ENCODE assay signal across 30 mouse cellular contexts in genomic region chr1:90875961-90876360, GRCm38 (mm10). TPM values are rescaled to one million over a fixed set of nuclear protein-coding genes. Genes with fewer than 3 reads are reported as not detected.
DNase-seq lines count a peak whose midpoint lies in the region; ATAC-seq and TF ChIP-seq lines count a peak whose summit lies in the region.
"Had no signal": no experiment of that assay in that cellular context is flagged by ENCODE, and none has a peak within 500 bp of the region (broad histone marks: within the 10 kb centered on the region; RNA-seq: fewer than 3 reads in every experiment).

No protein-coding gene starts in this region.

- H3K4me1 ChIP-seq in lung, embryonic 15.5 days: peaks cover 22% of the 10 kb centered on the region
- 0 out of 2 replicates have a peak, but pooled peaks cover 2% of the 10 kb centered on the region for H3K4me1 ChIP-seq in lung, adult 2 months (ENCODE audit: control insufficient read depth, insufficient read depth, low read length)
- H3K4me1 ChIP-seq in embryonic facial prominence, embryonic 12.5 days: no peaks in the 10 kb centered on the region
- H3K4me1 ChIP-seq in lung, embryonic 16.5 days (replicated peaks; ENCODE audit: control insufficient read depth, insufficient read depth, low read length): peaks cover 15% of the 10 kb centered on the region
- no peaks in the 10 kb centered on the region for H3K4me1 ChIP-seq in stomach, postnatal 0 days (replicated peaks; ENCODE audit: control insufficient read depth, insufficient read depth)
- H3K4me1 ChIP-seq: forebrain, embryonic 15.5 days; heart, embryonic 12.5 days; liver, embryonic 12.5 days; midbrain, embryonic 12.5 days; neural tube, embryonic 12.5 days had no signal

- peak overlapping the region; percentile 73 for H3K27ac ChIP-seq in lung, embryonic 15.5 days
- no peak overlapping the region for H3K27ac ChIP-seq in embryonic facial prominence, embryonic 12.5 days
- H3K27ac ChIP-seq in lung, embryonic 16.5 days (ENCODE audit: low read length): peak overlapping the region; percentile 72
- no peak overlapping the region for H3K27ac ChIP-seq in stomach, postnatal 0 days (replicated peaks)
- H3K27ac ChIP-seq: forebrain, embryonic 15.5 days; heart, adult 2 months; hindbrain, embryonic 14.5 days; left cerebral cortex, adult 2 months; liver, embryonic 12.5 days; midbrain, embryonic 12.5 days; neural tube, embryonic 12.5 days had no signal

- ATAC-seq in lung, embryonic 15.5 days (ENCODE audit: borderline replicate concordance, extremely low read depth, low FRiP score, low TSS enrichment): peak; percentile 47; the same call in 1 of the 2 replicates
- no peak for ATAC-seq in embryonic facial prominence, embryonic 12.5 days (ENCODE audit: insufficient number of reproducible peaks, insufficient read depth, low FRiP score, low TSS enrichment)
- peak; percentile 78 for ATAC-seq in lung, embryonic 16.5 days (ENCODE audit: low read depth)
- ATAC-seq in stomach, postnatal 0 days (ENCODE audit: low FRiP score, low TSS enrichment): peak; percentile 15; the same call in 1 of the 2 replicates
- ATAC-seq in megakaryocyte, adult 5-6 weeks (ENCODE audit: poor library complexity, severe bottlenecking): no peak
- ATAC-seq: CD4-positive, CD25-positive, alpha-beta regulatory T cell, adult 4 months; forebrain, embryonic 15.5 days; intestine, postnatal 0 days; liver, embryonic 12.5 days; liver, postnatal 0 days had no signal

- H3K4me2 ChIP-seq in lung, embryonic 15.5 days: no peak overlapping the region
- no peak overlapping the region for H3K4me2 ChIP-seq in embryonic facial prominence, embryonic 12.5 days (replicated peaks)
- no peak overlapping the region for H3K4me2 ChIP-seq in lung, embryonic 16.5 days (ENCODE audit: low read depth, low read length)
- no peak overlapping the region for H3K4me2 ChIP-seq in stomach, postnatal 0 days (replicated peaks; ENCODE audit: low read depth)
- H3K4me2 ChIP-seq: forebrain, embryonic 15.5 days; heart, embryonic 12.5 days; hindbrain, embryonic 14.5 days; liver, embryonic 12.5 days; midbrain, embryonic 12.5 days; neural tube, embryonic 12.5 days had no signal

- DNase-seq in lung, adult 2 months: no peak
- DNase-seq in stomach, postnatal 0 days (ENCODE audit: low spot score): no peak
- DNase-seq in layer of hippocampus, postnatal 36 days: no peak
- DNase-seq: cerebellum, adult 2 months; cerebellum, postnatal 25 days; embryo, embryonic 11 days; gastrocnemius, postnatal 25 days; heart, adult 2 months; kidney, adult 9 months; kidney, postnatal 14 days; liver, postnatal 0 days; right cerebral cortex, adult 18-20 months; spleen, adult 18-20 months; thymus, postnatal 14 days had no signal

- TF ChIP-seq POLR2A in lung, adult 2 months (IDR thresholded peaks at IDR 0.05; ENCODE audit: borderline replicate concordance, extremely low read depth, low read depth, low read length): no peak

- no peak for TF ChIP-seq CTCF in lung, adult 2 months (IDR thresholded peaks at IDR 0.05; ENCODE audit: insufficient read depth, low read length)
- TF ChIP-seq CTCF in stomach, postnatal 0 days (IDR thresholded peaks at IDR 0.05; ENCODE audit: low read depth): no peak

- no peak for TF ChIP-seq EP300 in stomach, postnatal 0 days (optimal IDR thresholded peaks at IDR 0.05)

- H3K27me3 ChIP-seq in lung, embryonic 15.5 days: no peaks in the 10 kb centered on the region
- no peaks in the 10 kb centered on the region for H3K27me3 ChIP-seq in embryonic facial prominence, embryonic 12.5 days
- H3K27me3 ChIP-seq in lung, embryonic 16.5 days (ENCODE audit: control insufficient read depth, insufficient read depth, low read depth, low read length): no peaks in the 10 kb centered on the region
- H3K27me3 ChIP-seq in stomach, postnatal 0 days (ENCODE audit: control insufficient read depth, insufficient read depth, low read length): no peaks in the 10 kb centered on the region
- H3K27me3 ChIP-seq: forebrain, embryonic 15.5 days; liver, embryonic 12.5 days; midbrain, embryonic 12.5 days; neural tube, embryonic 12.5 days had no signal

- no peak overlapping the region for H3K4me3 ChIP-seq in lung, embryonic 15.5 days
- H3K4me3 ChIP-seq in lung, adult 2 months (replicated peaks; ENCODE audit: extremely low read depth, low read depth, low read length): no peak overlapping the region
- H3K4me3 ChIP-seq in embryonic facial prominence, embryonic 12.5 days: no peak overlapping the region
- no peak overlapping the region for H3K4me3 ChIP-seq in lung, embryonic 16.5 days (ENCODE audit: low read length)
- H3K4me3 ChIP-seq in stomach, postnatal 0 days (ENCODE audit: low read depth, low read length): no peak overlapping the region
- H3K4me3 ChIP-seq: forebrain, embryonic 15.5 days; heart, adult 2 months; heart, embryonic 12.5 days; left cerebral cortex, adult 2 months; liver, embryonic 12.5 days; midbrain, embryonic 12.5 days; myocyte; neural tube, embryonic 12.5 days had no signal

- no peak overlapping the region for H3K9ac ChIP-seq in lung, embryonic 15.5 days
- H3K9ac ChIP-seq in embryonic facial prominence, embryonic 12.5 days: 0 out of 2 replicates have a peak overlapping the region, but pooled peaks have one; percentile 7
- H3K9ac ChIP-seq in lung, embryonic 16.5 days (ENCODE audit: low read length): no peak overlapping the region
- no peak overlapping the region for H3K9ac ChIP-seq in stomach, postnatal 0 days (ENCODE audit: low read length)
- H3K9ac ChIP-seq: forebrain, embryonic 15.5 days; heart, embryonic 12.5 days; hindbrain, embryonic 14.5 days; liver, embryonic 12.5 days; liver, postnatal 0 days; midbrain, embryonic 12.5 days; neural tube, embryonic 12.5 days had no signal

- no peaks in the 10 kb centered on the region for H3K36me3 ChIP-seq in lung, embryonic 15.5 days
- H3K36me3 ChIP-seq in embryonic facial prominence, embryonic 12.5 days: no peaks in the 10 kb centered on the region
- H3K36me3 ChIP-seq in lung, embryonic 16.5 days (ENCODE audit: control insufficient read depth, insufficient read depth, low read length): no peaks in the 10 kb centered on the region
- no peaks in the 10 kb centered on the region for H3K36me3 ChIP-seq in stomach, postnatal 0 days (ENCODE audit: control insufficient read depth, insufficient read depth, low read length)
- H3K36me3 ChIP-seq: forebrain, embryonic 15.5 days; heart, embryonic 12.5 days; liver, embryonic 12.5 days; midbrain, embryonic 12.5 days; neural tube, embryonic 12.5 days had no signal

- no peaks in the 10 kb centered on the region; the same call in 1 of the 2 replicates for H3K9me3 ChIP-seq in lung, embryonic 15.5 days
- H3K9me3 ChIP-seq in embryonic facial prominence, embryonic 12.5 days: peaks cover 3% of the 10 kb centered on the region; the same call in 1 of the 2 replicates
- 0 out of 2 replicates have a peak, but pooled peaks cover 3% of the 10 kb centered on the region for H3K9me3 ChIP-seq in lung, embryonic 16.5 days (ENCODE audit: control insufficient read depth, low read length)
- H3K9me3 ChIP-seq in stomach, postnatal 0 days (ENCODE audit: control insufficient read depth, low read length): no peaks in the 10 kb centered on the region
- H3K9me3 ChIP-seq: forebrain, embryonic 15.5 days; heart, embryonic 12.5 days; midbrain, embryonic 12.5 days; neural tube, embryonic 12.5 days had no signal

- WGBS in lung, embryonic 15.5 days: 17% methylated on average over 2 of the region's 2 CpGs
- 31% methylated on average over 2 of the region's 2 CpGs for WGBS in lung, adult 2 months
- 50% methylated on average over 2 of the region's 2 CpGs for WGBS in embryonic facial prominence, embryonic 12.5 days
- 20% methylated on average over 2 of the region's 2 CpGs for WGBS in lung, embryonic 16.5 days
- 29% methylated on average over 2 of the region's 2 CpGs for WGBS in stomach, postnatal 0 days

RNA-seq across cellular contexts. Expression of gene Col6a3, which starts 32.2 kb away (rescaled TPM):
- polyA plus RNA-seq in lung, embryonic 15.5 days (2015; fragmentation: Nextera tagmentation; extraction: Ambion mirVana): 72.9 and 81.8 TPM in 2 replicates
- 49.7 and 71.8 TPM in 2 replicates for polyA plus RNA-seq in lung, adult 2 months (2012; rRNA removed)
- polyA plus RNA-seq in embryonic facial prominence, embryonic 12.5 days (2016; fragmentation: Nextera tagmentation; extraction: Ambion mirVana): 57.4 and 58.7 TPM in 2 replicates
- 107 and 119 TPM in 2 replicates for polyA plus RNA-seq in lung, embryonic 16.5 days (2015; fragmentation: Nextera tagmentation; extraction: Ambion mirVana)
- 56.9 and 60.5 TPM in 2 replicates for polyA plus RNA-seq in stomach, postnatal 0 days (2015; fragmentation: Nextera tagmentation; extraction: Ambion mirVana)
- total RNA-seq in megakaryocyte, adult 5-6 weeks (2015): 0.02 TPM in 1 of 2 replicates, not detected in the other
- total RNA-seq in megakaryocyte, adult 5-6 weeks (2017): not detected in 2 replicates
- 1 to 10 TPM; 3.7 to 4.3 TPM for total RNA-seq in layer of hippocampus, postnatal 36 days (2021)
- total RNA-seq: hematopoietic stem cell, adult 5-6 weeks; megakaryocyte progenitor cell, adult 5-6 weeks had no signal
- polyA plus RNA-seq: CD4-positive, CD25-positive, alpha-beta regulatory T cell, adult 4 months had no signal

RNA-seq across cellular contexts. Expression of gene Mlph, which starts 38.9 kb away (rescaled TPM):
- polyA plus RNA-seq in lung, embryonic 15.5 days (2015; fragmentation: Nextera tagmentation; extraction: Ambion mirVana): 0.59 and 1.3 TPM in 2 replicates
- polyA plus RNA-seq in lung, adult 2 months (2012; rRNA removed): 10.3 and 13.5 TPM in 2 replicates
- polyA plus RNA-seq in embryonic facial prominence, embryonic 12.5 days (2016; fragmentation: Nextera tagmentation; extraction: Ambion mirVana): 0.33 and 0.51 TPM in 2 replicates
- 1.5 and 2.0 TPM in 2 replicates for polyA plus RNA-seq in lung, embryonic 16.5 days (2015; fragmentation: Nextera tagmentation; extraction: Ambion mirVana)
- 8.8 and 9.8 TPM in 2 replicates for polyA plus RNA-seq in stomach, postnatal 0 days (2015; fragmentation: Nextera tagmentation; extraction: Ambion mirVana)
- not detected in 2 replicates for total RNA-seq in megakaryocyte, adult 5-6 weeks (2015)
- not detected in 2 replicates for total RNA-seq in megakaryocyte, adult 5-6 weeks (2017)
- 1 to 10 TPM in 1 of 2 experiments, under 1 TPM in 1; 0.60 to 1.8 TPM for total RNA-seq in layer of hippocampus, postnatal 36 days (2021)
- polyA plus RNA-seq: CD4-positive, CD25-positive, alpha-beta regulatory T cell, adult 4 months; liver, embryonic 12.5 days had no signal

Comparison
In these comparisons a context has a peak if more than half of its experiments do, and no peak if none do; other contexts are left out.
1. ATAC-seq: peak in lung, embryonic 15.5 days (single experiment), lung, embryonic 16.5 days (single experiment) and stomach, postnatal 0 days (single experiment); none in embryonic facial prominence, embryonic 12.5 days (single experiment) and megakaryocyte, adult 5-6 weeks (single experiment).
2. H3K27ac ChIP-seq: peak in lung, embryonic 15.5 days (single experiment) and lung, embryonic 16.5 days (single experiment); none in embryonic facial prominence, embryonic 12.5 days (single experiment) and stomach, postnatal 0 days (single experiment).